In the genomic region with DNA sequence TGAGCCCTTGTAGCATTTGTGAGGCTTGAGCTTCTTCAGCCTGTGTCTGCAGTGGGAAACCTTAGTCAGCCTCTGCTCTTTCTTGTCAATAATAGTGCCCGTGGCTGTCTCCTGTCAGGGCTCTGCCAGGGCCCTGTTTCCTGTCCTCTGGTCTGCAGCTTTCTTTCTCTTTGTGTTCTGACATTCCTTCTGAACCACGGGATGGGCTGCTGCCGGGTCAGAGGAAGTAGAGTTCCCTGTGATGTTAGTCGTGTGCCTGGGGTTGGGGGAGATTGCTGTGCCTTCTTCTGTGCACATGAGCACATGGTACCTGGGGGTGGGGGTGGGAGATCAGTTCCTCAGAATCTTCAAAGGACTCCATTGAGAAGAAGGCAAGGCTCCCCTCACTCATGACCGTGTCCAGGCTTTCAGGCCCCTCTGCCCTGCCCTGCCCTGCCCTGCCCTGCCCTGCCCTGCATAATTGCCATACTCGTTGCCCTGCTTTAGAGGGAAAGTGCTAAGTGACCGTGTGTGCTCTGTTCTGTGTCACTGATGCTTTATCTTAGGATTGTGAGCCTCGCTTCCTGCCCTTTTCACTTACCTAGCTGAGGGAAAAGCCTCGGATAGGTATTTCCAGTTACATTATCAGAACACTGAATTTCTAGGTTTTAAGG, we compare ENCODE assay signal across 12 mouse cellular contexts. TPM values are rescaled to one million over a fixed set of nuclear protein-coding genes. Genes with fewer than 3 reads are reported as not detected.
DNase-seq lines count a peak whose midpoint lies in the region; ATAC-seq and TF ChIP-seq lines count a peak whose summit lies in the region.
"Had no signal": no experiment of that assay in that cellular context is flagged by ENCODE, and none has a peak within 500 bp of the region (broad histone marks: within the 10 kb centered on the region; RNA-seq: fewer than 3 reads in every experiment).

No protein-coding gene starts in this region.

- ATAC-seq in forebrain, embryonic 15.5 days (replicated peaks), result no peak
- no peak for ATAC-seq in forebrain, embryonic 16.5 days
- no peak for ATAC-seq in liver, embryonic 13.5 days (ENCODE audit: low read depth)
- ATAC-seq in liver, postnatal 0 days, result no peak

- no peak overlapping the region for H3K9ac ChIP-seq in forebrain, embryonic 15.5 days (replicated peaks)
- no peak overlapping the region for H3K9ac ChIP-seq in forebrain, embryonic 16.5 days (replicated peaks; ENCODE audit: low read depth, low read length)
- H3K9ac ChIP-seq in liver, embryonic 13.5 days, result no peak overlapping the region; the same call in 1 of the 2 replicates
- no peak overlapping the region for H3K9ac ChIP-seq in liver, postnatal 0 days (replicated peaks)
- H3K9ac ChIP-seq: neural tube, embryonic 12.5 days had no signal

- no peak for TF ChIP-seq EP300 in liver, postnatal 0 days (IDR thresholded peaks at IDR 0.05; ENCODE audit: low read depth)

- no peaks in the 10 kb centered on the region for H3K27me3 ChIP-seq in forebrain, embryonic 15.5 days
- H3K27me3 ChIP-seq in forebrain, embryonic 16.5 days (replicated peaks; ENCODE audit: control insufficient read depth, insufficient read depth, low read length), result no peaks in the 10 kb centered on the region
- H3K27me3 ChIP-seq in liver, embryonic 13.5 days, result no peaks in the 10 kb centered on the region
- no peaks in the 10 kb centered on the region for H3K27me3 ChIP-seq in liver, postnatal 0 days (ENCODE audit: insufficient read depth, low read length)
- H3K27me3 ChIP-seq: neural tube, embryonic 12.5 days had no signal

- TF ChIP-seq CTCF in liver, postnatal 0 days (IDR thresholded peaks at IDR 0.05; ENCODE audit: low read depth), result no peak

- DNase-seq in liver, embryonic 13.5 days, result no peak
- no peak for DNase-seq in liver, postnatal 0 days
- peak; percentile 67 for DNase-seq in Muller cell, postnatal 12 days (ENCODE audit: inconsistent ontology term)
- DNase-seq in induced T-regulatory cell, adult 2 months (ENCODE audit: low read depth), result peak; percentile 19
- no peak for DNase-seq in c-Kit-positive CD71-positive TER-119-positive erythroid progenitor cells, embryonic 14.5 days (ENCODE audit: low spot score)
- DNase-seq in ovary, postnatal 36 days (ENCODE audit: low spot score), result no peak
- DNase-seq: adrenal gland, adult 2 months; cerebellum, postnatal 36 days; gastrocnemius, postnatal 36 days had no signal

- 57% methylated on average over 9 of the region's 9 CpGs for WGBS in forebrain, embryonic 15.5 days
- 56% methylated on average over 9 of the region's 9 CpGs for WGBS in forebrain, embryonic 16.5 days
- WGBS in liver, embryonic 13.5 days (ENCODE audit: insufficient replicate concordance), result 43% methylated on average over 9 of the region's 9 CpGs
- WGBS in liver, postnatal 0 days (ENCODE audit: insufficient replicate concordance), result 58% methylated on average over 9 of the region's 9 CpGs

- H3K4me1 ChIP-seq in forebrain, embryonic 15.5 days, result 0 out of 2 replicates have a peak, but pooled peaks cover 2% of the 10 kb centered on the region
- H3K4me1 ChIP-seq in forebrain, embryonic 16.5 days (replicated peaks; ENCODE audit: control insufficient read depth, insufficient read depth, low read length), result no peaks in the 10 kb centered on the region
- peaks cover 8% of the 10 kb centered on the region for H3K4me1 ChIP-seq in liver, embryonic 13.5 days (replicated peaks)
- no peaks in the 10 kb centered on the region for H3K4me1 ChIP-seq in liver, postnatal 0 days (ENCODE audit: insufficient read depth)
- H3K4me1 ChIP-seq: neural tube, embryonic 12.5 days had no signal

- no peak overlapping the region for H3K4me2 ChIP-seq in forebrain, embryonic 15.5 days (replicated peaks)
- no peak overlapping the region for H3K4me2 ChIP-seq in forebrain, embryonic 16.5 days (ENCODE audit: low read length)
- no peak overlapping the region for H3K4me2 ChIP-seq in liver, embryonic 13.5 days
- H3K4me2 ChIP-seq in liver, postnatal 0 days (ENCODE audit: low read depth, low read length), result no peak overlapping the region
- H3K4me2 ChIP-seq: neural tube, embryonic 12.5 days had no signal

- no peaks in the 10 kb centered on the region for H3K9me3 ChIP-seq in forebrain, embryonic 15.5 days
- no peaks in the 10 kb centered on the region for H3K9me3 ChIP-seq in forebrain, embryonic 16.5 days (ENCODE audit: control insufficient read depth, low read length)
- no peaks in the 10 kb centered on the region for H3K9me3 ChIP-seq in liver, embryonic 13.5 days (replicated peaks)
- no peaks in the 10 kb centered on the region for H3K9me3 ChIP-seq in liver, postnatal 0 days (ENCODE audit: low read length)
- H3K9me3 ChIP-seq: neural tube, embryonic 12.5 days had no signal

- H3K4me3 ChIP-seq in forebrain, embryonic 15.5 days, result no peak overlapping the region
- no peak overlapping the region for H3K4me3 ChIP-seq in forebrain, embryonic 16.5 days (replicated peaks; ENCODE audit: low read length)
- H3K4me3 ChIP-seq in liver, embryonic 13.5 days (replicated peaks), result no peak overlapping the region
- no peak overlapping the region for H3K4me3 ChIP-seq in liver, postnatal 0 days (ENCODE audit: low read depth, low read length)
- H3K4me3 ChIP-seq: neural tube, embryonic 12.5 days had no signal

- peak overlapping the region; percentile 1; the same call in 1 of the 2 replicates for H3K27ac ChIP-seq in forebrain, embryonic 15.5 days (replicated peaks)
- no peak overlapping the region for H3K27ac ChIP-seq in forebrain, embryonic 16.5 days (ENCODE audit: low read length)
- peak overlapping the region; percentile 34; the same call in 1 of the 2 replicates for H3K27ac ChIP-seq in liver, embryonic 13.5 days
- H3K27ac ChIP-seq in liver, postnatal 0 days (ENCODE audit: low read depth), result no peak overlapping the region
- H3K27ac ChIP-seq: neural tube, embryonic 12.5 days had no signal

- 0 out of 2 replicates have a peak, but pooled peaks cover 7% of the 10 kb centered on the region for H3K36me3 ChIP-seq in forebrain, embryonic 15.5 days
- H3K36me3 ChIP-seq in forebrain, embryonic 16.5 days (ENCODE audit: control insufficient read depth, insufficient read depth), result peaks cover 4% of the 10 kb centered on the region; the same call in 1 of the 2 replicates
- peaks cover 74% of the 10 kb centered on the region for H3K36me3 ChIP-seq in liver, embryonic 13.5 days
- H3K36me3 ChIP-seq in liver, postnatal 0 days (replicated peaks; ENCODE audit: insufficient read depth, low read length), result peaks cover 53% of the 10 kb centered on the region

RNA-seq across cellular contexts. Expression of a gene that starts 36.2 kb away (rescaled TPM):
- 73.6 and 81.7 TPM in 2 replicates for polyA plus RNA-seq in forebrain, embryonic 15.5 days (2015; fragmentation: Nextera tagmentation; extraction: Ambion mirVana)
- 68.3 and 80.2 TPM in 2 replicates for polyA plus RNA-seq in forebrain, embryonic 16.5 days (2015; fragmentation: Nextera tagmentation; extraction: Ambion mirVana)
- polyA plus RNA-seq in liver, embryonic 13.5 days (2015; fragmentation: Nextera tagmentation; extraction: Ambion mirVana), result 127 and 146 TPM in 2 replicates
- polyA plus RNA-seq in liver, postnatal 0 days (2015; fragmentation: Nextera tagmentation; extraction: Ambion mirVana), result 44.8 and 45.8 TPM in 2 replicates

Comparison
In these comparisons a context has a peak if more than half of its experiments do, and no peak if none do; other contexts are left out.
1. H3K27ac ChIP-seq: peak in forebrain, embryonic 15.5 days (single experiment) and liver, embryonic 13.5 days (single experiment); none in forebrain, embryonic 16.5 days (single experiment) and liver, postnatal 0 days (single experiment).
2. DNase-seq: peak in Muller cell, postnatal 12 days (single experiment) and induced T-regulatory cell, adult 2 months (single experiment); none in liver, embryonic 13.5 days (single experiment), liver, postnatal 0 days (single experiment), c-Kit-positive CD71-positive TER-119-positive erythroid progenitor cells, embryonic 14.5 days (single experiment) and ovary, postnatal 36 days (single experiment).